Mouse (Mus musculus) CH12.LX (cell line): ENCODE data around the gene Gm4894. TPM values are rescaled to one million over a fixed set of nuclear protein-coding genes. Genes with fewer than 3 reads are reported as not detected.
A peak's percentile ranks its signal among the peaks of the same experiment; 100 is the strongest.

Experiments used
- DNase-seq: peaks from one replicate; pipeline ENCODE4 v3.0.0-alpha.2; 2013; ENCODE audit errors: extremely low read depth
- H3K27ac ChIP-seq: 2 replicates; pipeline ENCODE4 v1.5.1; 2012; ENCODE audit warnings: low read depth, mild to moderate bottlenecking, control low read depth, moderate library complexity; ENCODE audit not compliant: insufficient read depth
- H3K27me3 ChIP-seq: replicated peaks from 2 replicates; pipeline ENCODE3; 2012; ENCODE audit warnings: inconsistent platforms
- H3K36me3 ChIP-seq, 2 experiments: replicated peaks in 1 of 2; 2 replicates each; pipeline versions ENCODE3 to v1.6.1; 2012; ENCODE audit warnings: inconsistent platforms in 1 of 2, low read length in 1 of 2, mild to moderate bottlenecking in 1 of 2, mixed read lengths in 1 of 2, moderate library complexity in 1 of 2; ENCODE audit not compliant: control insufficient read depth in 1 of 2, insufficient read depth in 1 of 2
- H3K4me1 ChIP-seq, 2 experiments: 2 replicates each; pipeline ENCODE4 v1.6.1; 2012; ENCODE audit warnings: inconsistent platforms in 1 of 2, moderate library complexity in 1 of 2; ENCODE audit not compliant: insufficient read depth in 2 of 2, control insufficient read depth in 1 of 2
- H3K4me2 ChIP-seq: 2 replicates; pipeline ENCODE4 v1.6.1; 2012; ENCODE audit warnings: low read depth, mild to moderate bottlenecking, control low read depth; ENCODE audit not compliant: poor library complexity, insufficient read depth, severe bottlenecking
- H3K4me3 ChIP-seq, 3 experiments: fragments of 150-350 bp in 1 of 3; sonication (generic) in 1 of 3; replicated peaks in 1 of 3; 2 replicates each; pipeline versions ENCODE3 to v1.5.1; 2011 to 2012; ENCODE audit warnings: low read depth in 2 of 3, low read length in 2 of 3, mild to moderate bottlenecking in 2 of 3, moderate library complexity in 2 of 3, control low read depth in 1 of 3, improper control_type of control experiment in 1 of 3, inconsistent platforms in 1 of 3, mixed read lengths in 1 of 3; ENCODE audit not compliant: poor library complexity in 1 of 3
- H3K79me2 ChIP-seq: replicated peaks from 2 replicates; pipeline ENCODE4 v1.6.1; 2012; ENCODE audit warnings: mild to moderate bottlenecking, moderate library complexity; ENCODE audit not compliant: control insufficient read depth, poor library complexity, insufficient read depth, severe bottlenecking; ENCODE audit errors: extremely low read depth
- H3K9ac ChIP-seq: 2 replicates; pipeline ENCODE4 v1.6.1; 2012; ENCODE audit warnings: low read depth, mild to moderate bottlenecking, control low read depth, moderate library complexity; ENCODE audit not compliant: insufficient read depth
- H3K9me3 ChIP-seq: replicated peaks from 2 replicates; pipeline ENCODE3; 2012; ENCODE audit warnings: low read length, inconsistent platforms, mixed read lengths
- CHD2 ChIP-seq: IDR thresholded peaks from 2 replicates; pipeline ENCODE4 v1.6.1; 2011; ENCODE audit warnings: low read length, improper control_type of control experiment
- CTCF ChIP-seq, 2 experiments: IDR thresholded peaks in 1 of 2; conservative IDR thresholded peaks in 1 of 2; 2 replicates each; pipeline ENCODE4 v1.5.1; 2011 to 2012; ENCODE audit warnings: low read depth in 2 of 2, low read length in 2 of 2, improper control_type of control experiment in 1 of 2, inconsistent platforms in 1 of 2, mild to moderate bottlenecking in 1 of 2, moderate library complexity in 1 of 2
- ETS1 ChIP-seq: conservative IDR thresholded peaks from 2 replicates; pipeline ENCODE4 v1.6.1; 2012; ENCODE audit warnings: low read depth, mild to moderate bottlenecking, inconsistent platforms, low read length, improper control_type of control experiment, moderate library complexity
- IRF4 ChIP-seq: IDR thresholded peaks from 2 replicates; pipeline ENCODE4 v1.6.1; 2014; ENCODE audit warnings: low read depth, mild to moderate bottlenecking, inconsistent platforms, low read length, improper control_type of control experiment
- JUN ChIP-seq: IDR thresholded peaks from 2 replicates; pipeline ENCODE4 v1.6.1; 2011; ENCODE audit warnings: low read depth, mild to moderate bottlenecking, low read length, improper control_type of control experiment, moderate library complexity; ENCODE audit not compliant: insufficient read depth
- MEF2A ChIP-seq: IDR thresholded peaks from 2 replicates; pipeline ENCODE4 v1.6.1; 2014; ENCODE audit warnings: low read depth, mild to moderate bottlenecking, inconsistent platforms, low read length, improper control_type of control experiment, borderline replicate concordance
- MYC ChIP-seq: IDR thresholded peaks from 2 replicates; pipeline ENCODE4 v1.6.1; 2011; ENCODE audit warnings: low read depth, mild to moderate bottlenecking, improper control_type of control experiment, low read length
- NELFE ChIP-seq: IDR thresholded peaks from 2 replicates; pipeline ENCODE4 v1.6.1; 2011; ENCODE audit warnings: low read depth, low read length, improper control_type of control experiment
- NRF1 ChIP-seq: IDR thresholded peaks from 2 replicates; pipeline ENCODE4 v1.6.1; 2014; ENCODE audit warnings: low read depth, mild to moderate bottlenecking, inconsistent platforms, low read length, improper control_type of control experiment, moderate library complexity
- POLR2A ChIP-seq: IDR thresholded peaks from 2 replicates; pipeline ENCODE4 v1.6.1; 2011; ENCODE audit warnings: low read depth, mild to moderate bottlenecking, improper control_type of control experiment, low read length
- RAD21 ChIP-seq: IDR thresholded peaks from 2 replicates; pipeline ENCODE4 v1.6.1; 2011; ENCODE audit warnings: low read depth, mild to moderate bottlenecking, low read length, improper control_type of control experiment, moderate library complexity
- RCOR1 ChIP-seq: conservative IDR thresholded peaks from 2 replicates; pipeline ENCODE4 v1.6.1; 2012; ENCODE audit warnings: low read depth, mild to moderate bottlenecking, inconsistent platforms, low read length, improper control_type of control experiment
- SMC3 ChIP-seq: IDR thresholded peaks from 2 replicates; pipeline ENCODE4 v1.6.1; 2011; ENCODE audit warnings: low read depth, low read length, improper control_type of control experiment
- TBP ChIP-seq: conservative IDR thresholded peaks from 2 replicates; pipeline ENCODE4 v1.6.1; 2011; ENCODE audit warnings: low read depth, low read length, improper control_type of control experiment
- TCF12 ChIP-seq: IDR thresholded peaks from 2 replicates; pipeline ENCODE4 v1.6.1; 2014; ENCODE audit warnings: low read depth, mild to moderate bottlenecking, inconsistent platforms, low read length, improper control_type of control experiment
- UBTF ChIP-seq: IDR thresholded peaks from 2 replicates; pipeline ENCODE4 v1.6.1; 2012; ENCODE audit warnings: low read depth, mild to moderate bottlenecking, inconsistent platforms, low read length, improper control_type of control experiment, moderate library complexity
- USF2 ChIP-seq: conservative IDR thresholded peaks from 2 replicates; pipeline ENCODE4 v1.6.1; 2011; ENCODE audit warnings: low read depth, low read length, improper control_type of control experiment
- ZC3H11A ChIP-seq: IDR thresholded peaks from 2 replicates; pipeline ENCODE4 v1.6.1; 2012; ENCODE audit warnings: low read depth, mild to moderate bottlenecking, inconsistent platforms, low read length, improper control_type of control experiment
- ZKSCAN1 ChIP-seq: IDR thresholded peaks from 2 replicates; pipeline ENCODE4 v1.6.1; 2012; ENCODE audit warnings: low read depth, inconsistent platforms, low read length, improper control_type of control experiment, borderline replicate concordance
- ZNF384 ChIP-seq: IDR thresholded peaks from 2 replicates; pipeline ENCODE4 v1.6.1; 2012; ENCODE audit warnings: low read depth, low read length, improper control_type of control experiment, inconsistent platforms
- dilution Hi-C: fragments of 300-500 bp; cut with MboI; formaldehyde crosslinking; loops from 2 replicates; pipeline ENCODE4 v1.14.3; 2020; ENCODE audit warnings: low sequenced_read_pairs; ENCODE audit not compliant: extremely low pct_unique_long_range_greater_than_20kb, extremely low pct_ligation_motif_present
- in situ Hi-C: fragments of 300-500 bp; cut with MboI; formaldehyde crosslinking; loops from 3 replicates; pipeline ENCODE4 v1.14.3; 2019; ENCODE audit warnings: low sequenced_read_pairs, low pct_ligation_motif_present, low pct_unique_long_range_greater_than_20kb, mixed read lengths
- polyA plus RNA-seq: library from polyadenylated mRNA; unstranded; fragments of >175 nt; gene quantifications from 2 replicates; pipeline ENCODE4 v1.2.1, GENCODE M21; 2012; ENCODE audit warnings: low read depth; ENCODE audit not compliant: insufficient read length
- total RNA-seq, 2 experiments: library from RNA; depleted of rRNA; stranded (reverse); fragments of 300-350 nt in 1 of 2; fragments of >200 nt in 1 of 2; gene quantifications; 2 replicates each; pipeline ENCODE4 v1.2.3; 2012 to 2014

The Gm4894 gene
- total and polyA plus RNA-seq, 3 experiments, result not detected

DNA sequence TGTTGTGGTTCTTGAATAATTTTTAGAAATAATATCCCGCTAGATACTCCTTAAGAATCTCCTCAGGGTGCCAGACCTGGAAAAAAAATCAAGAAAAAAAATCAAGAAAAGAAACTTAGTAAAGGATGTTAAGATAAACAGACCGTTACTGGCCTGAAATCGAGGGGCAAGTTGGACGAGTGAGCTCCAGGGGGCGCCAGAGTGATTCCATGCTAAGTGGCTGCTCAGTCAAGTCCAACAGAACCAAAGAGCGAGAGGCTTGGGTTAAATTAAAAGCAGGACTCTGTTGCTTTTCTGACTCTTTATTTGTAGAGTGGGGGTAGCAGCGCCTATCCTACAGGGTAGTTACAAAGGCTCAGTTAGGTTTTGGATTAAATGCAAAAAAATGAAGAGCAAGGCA lies 3.5 kb upstream of the Gm4894 start:
- DNase-seq, result peak; percentile 59
- H3K4me3 ChIP-seq, result no peak overlapping the region
- in situ Hi-C loops, result loop anchor here (5.0 kb wide), 1 partner anchor 240 kb away; the partner anchor contains the start of gene Ttc12
- H3K27ac ChIP-seq, result no peak overlapping the region
- TF ChIP-seq NRF1 (no peak), SMC3 (peak; percentile 87), RAD21 (peak; percentile 68), NELFE (no peak), IRF4 (no peak), CTCF (conservative IDR thresholded peaks at IDR 0.05 in 1 of 2, IDR thresholded peaks at IDR 0.05 in 1 of 2; ENCODE audit: low read depth in 2 of 2, low read length in 2 of 2) (peak; percentile 57 to 86; a peak in 3 of 4 replicates)
- TF ChIP-seq, all 38 proteins: peak for 3
- Histone ChIP-seq H3K9ac (no peak overlapping the region), H3K4me1 (no peaks in the 10 kb centered on the region), H3K9me3 (no peaks in the 10 kb centered on the region), H3K27me3 (peaks cover 6% of the 10 kb centered on the region), H3K36me3 (no peaks in the 10 kb centered on the region), H3K79me2 (no peaks in the 10 kb centered on the region), H3K4me2 (no peak overlapping the region)
- dilution Hi-C loops, result no loop called here

DNA sequence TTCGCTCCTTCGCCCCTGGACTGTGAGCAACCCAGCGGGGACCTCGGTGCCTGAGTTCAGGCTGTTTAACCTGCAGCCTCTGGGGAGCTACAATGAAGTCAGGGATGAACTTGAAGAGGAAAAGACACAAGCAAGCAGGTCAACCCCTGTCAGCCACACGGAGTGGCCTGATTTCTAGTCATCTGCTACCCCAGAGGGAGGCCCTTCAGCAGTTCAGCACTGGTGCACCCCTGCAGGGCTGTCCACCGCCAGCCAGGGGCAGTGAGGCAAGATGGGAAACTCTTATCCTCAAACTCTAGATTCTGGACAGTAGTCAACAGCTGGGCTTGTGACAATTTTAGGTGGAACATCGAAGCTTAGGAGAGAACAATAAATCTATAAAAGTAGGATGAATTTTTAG lies 18.6 kb downstream of the Gm4894 start:
- Histone ChIP-seq H3K4me3 (no peak overlapping the region), H3K27me3 (peaks cover 31% of the 10 kb centered on the region), H3K4me2 (no peak overlapping the region), H3K9ac (no peak overlapping the region), H3K4me1 (no peaks in the 10 kb centered on the region), H3K79me2 (no peaks in the 10 kb centered on the region), H3K27ac (no peak overlapping the region), H3K9me3 (peaks cover 2% of the 10 kb centered on the region), H3K36me3 (no peaks in the 10 kb centered on the region)
- DNase-seq, result no peak
- TF ChIP-seq JUN (no peak), UBTF (no peak), USF2 (no peak), ETS1 (no peak), TBP (no peak), ZC3H11A (no peak), RCOR1 (no peak), POLR2A (no peak), ZNF384 (no peak), MEF2A (no peak), SMC3 (no peak), MYC (no peak), ZKSCAN1 (no peak), CHD2 (no peak), TCF12 (no peak)
- dilution Hi-C loops, result no loop called here
- in situ Hi-C loops, result no loop called here
